Mouse (Mus musculus): Measurements from ENCODE around the gene Isy1. TPM values are rescaled to one million over a fixed set of nuclear protein-coding genes. Genes with fewer than 3 reads are reported as not detected.
A peak's percentile ranks its signal among the peaks of the same experiment; 100 is the strongest.

Gene Isy1
- total RNA-seq (2021), result 10 to 100 TPM; 30.9 to 32.3 TPM

DNA sequence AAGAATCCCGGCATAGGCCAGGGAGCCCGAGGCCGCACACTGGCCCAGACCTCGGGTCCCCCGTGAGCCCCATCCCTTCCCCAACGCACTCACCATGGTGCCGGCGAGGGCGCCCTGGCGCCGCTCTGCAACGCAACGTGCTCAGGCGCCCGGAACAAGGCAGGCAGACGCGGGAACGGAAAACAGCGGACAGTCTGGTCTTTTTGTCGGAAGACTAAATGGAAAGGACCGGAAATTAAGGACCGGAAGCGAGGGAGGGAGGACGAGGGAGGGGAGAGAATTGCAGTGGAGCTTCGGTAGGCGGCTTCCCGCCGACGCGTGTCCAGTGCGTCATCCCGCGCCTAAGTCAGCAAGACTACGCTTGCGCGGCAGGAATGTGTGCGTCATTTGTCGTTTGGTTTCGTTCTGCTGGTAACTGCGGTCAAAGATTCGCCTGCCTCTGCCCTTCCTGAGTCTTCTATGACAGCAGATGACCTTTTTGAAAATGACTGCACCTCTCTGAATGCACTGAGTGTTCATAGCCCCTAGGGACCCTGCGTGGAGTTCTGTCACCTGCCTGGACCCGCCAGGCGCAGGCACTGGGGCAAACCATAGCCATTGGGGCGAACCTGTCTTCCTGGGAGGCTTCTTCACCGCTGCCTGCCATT lies at the start of gene Isy1:
Gene Isy1, minus strand, starts transcription at position 248 of the 647 bp plus-strand sequence.
- peak; percentile 82 to 90 for DNase-seq (ENCODE audit: extremely low spot score in 1 of 2, low spot score in 1 of 2)

DNA sequence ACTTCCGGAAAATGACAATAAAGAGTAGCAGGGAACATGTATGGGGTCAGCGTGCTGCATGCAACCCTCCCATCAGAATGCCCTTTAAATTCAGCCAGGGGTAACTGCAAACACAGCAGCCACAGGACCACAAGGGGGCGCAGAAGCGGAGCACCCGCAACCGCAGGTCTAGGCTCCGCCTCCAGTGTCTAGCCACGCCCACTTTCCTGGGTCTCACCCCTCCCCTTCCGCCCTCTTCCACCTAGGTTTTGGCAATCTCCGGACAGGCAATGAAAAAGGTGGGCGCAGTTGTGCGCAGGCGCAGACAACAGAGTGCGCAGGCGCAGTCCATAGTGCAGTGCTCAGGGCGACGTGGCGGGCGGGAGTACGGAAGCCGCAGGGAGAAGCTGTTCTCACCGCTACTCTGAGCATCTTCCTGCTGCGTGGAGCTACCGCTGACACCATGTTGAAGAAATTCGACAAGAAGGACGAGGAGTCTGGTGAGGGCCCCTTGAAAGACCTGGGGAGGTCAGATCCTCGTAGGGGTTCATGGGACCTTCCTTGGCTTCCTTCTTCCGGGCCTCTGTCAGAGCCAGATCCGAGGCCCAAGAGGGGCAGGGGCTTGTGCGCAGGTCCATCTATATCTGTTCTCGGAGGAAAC lies 49.1 kb upstream of the Isy1 start, which contains the start of gene Copg1:
Gene Copg1, plus strand, starts transcription at position 221 of the 640 bp plus-strand sequence.
- DNase-seq (ENCODE audit: extremely low spot score in 1 of 2, low spot score in 1 of 2), result peak; percentile 99

- DNase-seq (ENCODE audit: extremely low spot score in 1 of 2, low spot score in 1 of 2), result no peak
These were observed 48.1 kb upstream of the Isy1 start for GRCm38 (mm10) chr6:87886721-87887120.

DNA sequence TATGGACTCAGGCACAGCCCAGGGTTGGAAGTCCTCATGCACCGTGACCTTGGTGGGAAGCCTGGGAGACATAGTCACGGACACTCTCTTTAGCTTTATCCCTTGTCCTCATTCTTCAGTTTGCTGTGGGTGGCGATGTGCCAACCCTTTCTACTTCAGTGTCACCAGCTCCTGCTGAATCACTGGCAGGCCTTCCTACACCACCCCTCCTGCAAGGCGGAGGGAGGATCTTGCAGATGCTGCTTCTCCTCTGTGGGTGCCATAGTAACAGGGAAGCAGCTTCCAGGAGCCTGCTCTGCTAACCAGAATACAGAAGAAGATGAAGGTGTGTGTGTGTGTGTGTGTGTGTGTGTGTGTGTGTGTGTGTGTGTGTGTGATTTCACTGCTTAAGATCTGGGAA lies 44.2 kb upstream of the Isy1 start:
- DNase-seq (ENCODE audit: extremely low spot score in 1 of 2, low spot score in 1 of 2), result peak; percentile 36 to 45

GRCm38 (mm10) chr6:87882221-87882620 lies 43.6 kb upstream of the Isy1 start:
- DNase-seq (ENCODE audit: extremely low spot score in 1 of 2, low spot score in 1 of 2), result no peak

GRCm38 (mm10) chr6:87879628-87880027 lies 41.0 kb upstream of the Isy1 start:
- no peak for DNase-seq (ENCODE audit: extremely low spot score in 1 of 2, low spot score in 1 of 2)

DNA sequence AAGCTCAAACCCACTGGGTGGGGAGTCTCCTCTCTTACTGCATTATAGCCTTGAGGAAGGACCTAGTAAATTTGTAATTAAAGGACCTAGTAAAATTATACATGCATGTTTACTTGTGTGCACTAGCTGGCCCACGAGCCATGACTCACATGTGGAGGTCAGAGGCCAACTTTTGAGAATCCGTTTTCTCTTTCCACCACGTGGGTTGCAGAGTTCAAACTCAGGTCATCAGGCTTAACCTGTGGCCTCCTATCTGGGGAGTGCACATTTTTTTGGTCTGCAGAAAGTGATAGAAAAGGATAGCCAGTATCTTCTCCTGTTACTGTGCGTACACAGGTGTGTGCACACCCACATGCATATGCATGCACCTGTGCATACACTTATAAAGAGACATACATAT lies 40.4 kb upstream of the Isy1 start:
- DNase-seq (ENCODE audit: extremely low spot score in 1 of 2, low spot score in 1 of 2), result no peak

- no peak for DNase-seq (ENCODE audit: extremely low spot score in 1 of 2, low spot score in 1 of 2)
These were observed 37.6 kb upstream of the Isy1 start for GRCm38 (mm10) chr6:87876068-87876643.

DNA sequence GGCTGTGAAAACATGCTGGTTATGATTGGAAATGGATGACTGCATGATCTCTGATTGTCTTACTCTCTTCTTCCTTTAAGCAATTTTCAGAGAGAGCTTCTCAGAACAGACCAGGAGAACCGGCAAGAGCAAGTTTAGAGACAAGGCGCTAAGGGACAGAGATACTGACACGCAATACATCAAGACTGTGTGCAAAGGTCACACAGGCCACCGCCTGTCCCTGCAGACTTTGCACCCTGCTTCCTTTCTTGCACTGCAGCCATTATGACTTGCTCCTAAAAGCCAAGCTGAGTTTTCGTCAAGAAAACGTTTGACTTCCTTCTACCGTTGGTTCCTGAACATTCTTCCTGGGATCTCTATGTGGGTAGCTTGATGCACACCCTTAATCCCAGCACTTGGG lies 37.0 kb upstream of the Isy1 start:
- no peak for DNase-seq (ENCODE audit: extremely low spot score in 1 of 2, low spot score in 1 of 2)

GRCm38 (mm10) chr6:87875083-87875482 lies 36.5 kb upstream of the Isy1 start:
- no peak for DNase-seq (ENCODE audit: extremely low spot score in 1 of 2, low spot score in 1 of 2)

DNA sequence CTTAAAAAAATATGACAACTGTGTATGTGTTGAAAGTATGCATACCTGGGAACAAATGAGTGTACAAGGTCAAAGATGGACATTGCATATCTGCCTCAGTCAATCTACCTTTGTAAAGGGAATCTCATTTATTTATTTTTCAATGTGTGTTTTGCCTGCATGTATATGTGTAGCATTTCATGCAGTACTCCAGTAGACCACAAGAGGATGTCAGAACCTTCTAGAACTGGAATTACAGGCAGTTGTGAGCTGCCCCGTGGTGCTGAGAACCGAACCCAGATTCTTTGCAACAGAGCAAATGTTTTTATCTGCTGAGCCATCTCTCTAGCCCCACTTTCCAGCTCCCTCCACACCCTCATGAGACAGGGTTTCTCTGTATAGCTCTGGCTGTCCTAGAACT lies 35.4 kb upstream of the Isy1 start:
- DNase-seq (ENCODE audit: extremely low spot score in 1 of 2, low spot score in 1 of 2), result no peak

DNA sequence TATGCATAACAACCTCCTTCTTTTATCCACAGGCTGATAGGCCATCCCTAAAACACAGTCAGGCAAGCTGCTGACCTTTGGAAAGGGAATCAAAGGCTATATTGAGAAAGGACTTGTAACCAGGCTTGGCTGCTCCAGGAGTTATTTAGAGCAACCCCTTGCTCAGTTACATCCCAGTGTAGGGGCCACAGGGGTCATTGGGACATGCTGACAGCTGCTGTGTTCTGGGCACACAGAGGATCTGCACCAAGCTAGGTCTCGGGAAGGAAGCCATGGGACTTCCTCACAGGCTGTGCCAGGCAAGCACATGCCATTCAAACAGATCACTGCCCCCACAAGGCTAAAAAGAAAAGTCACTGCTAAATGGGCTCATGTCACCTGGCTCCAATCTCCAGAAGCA lies 34.5 kb upstream of the Isy1 start:
- no peak for DNase-seq (ENCODE audit: extremely low spot score in 1 of 2, low spot score in 1 of 2)

DNA sequence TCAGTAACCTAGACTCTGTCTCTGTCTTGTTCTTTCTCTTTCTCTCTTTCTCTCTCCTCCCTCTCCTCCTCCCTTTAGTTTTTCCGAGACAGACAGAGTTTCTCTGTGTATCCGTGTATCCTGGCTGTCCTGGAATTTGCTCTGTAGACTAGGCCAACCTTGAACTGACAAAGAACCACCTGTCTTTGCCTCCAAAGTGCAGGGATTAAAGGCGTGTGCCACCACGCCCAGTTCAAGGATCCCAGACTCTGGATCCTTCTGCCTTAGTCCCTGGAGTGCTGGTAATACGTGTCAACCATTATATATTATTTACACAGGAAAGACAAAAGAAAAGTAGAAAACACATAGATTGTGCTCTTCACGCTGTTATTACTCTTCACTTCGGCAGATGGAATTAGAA lies 32.6 kb upstream of the Isy1 start:
- no peak for DNase-seq (ENCODE audit: extremely low spot score in 1 of 2, low spot score in 1 of 2)

DNA sequence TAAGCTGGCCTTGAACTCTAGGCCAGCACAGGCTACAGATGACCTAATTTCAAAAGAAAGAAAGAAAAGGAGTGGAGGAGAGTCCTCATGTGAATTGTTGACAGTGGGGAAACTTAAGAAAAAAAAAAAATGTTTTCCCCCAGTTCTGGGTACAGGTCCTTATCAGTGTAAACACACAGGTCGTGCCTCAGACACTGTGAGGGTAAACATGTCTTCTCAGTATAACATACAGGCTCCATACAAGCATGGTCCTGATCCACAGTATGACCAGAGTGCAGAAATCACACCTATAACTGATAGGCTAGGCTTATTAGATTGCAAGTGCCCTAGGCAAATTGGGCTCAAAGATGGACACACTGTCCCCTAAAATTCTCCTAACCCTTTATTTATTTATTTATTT lies 31.8 kb upstream of the Isy1 start:
- no peak for DNase-seq (ENCODE audit: extremely low spot score in 1 of 2, low spot score in 1 of 2)

GRCm38 (mm10) chr6:87868871-87869506 lies 30.4 kb upstream of the Isy1 start:
- DNase-seq (ENCODE audit: extremely low spot score in 1 of 2, low spot score in 1 of 2), result no peak

- DNase-seq (ENCODE audit: extremely low spot score in 1 of 2, low spot score in 1 of 2), result no peak
These were observed 28.7 kb upstream of the Isy1 start for GRCm38 (mm10) chr6:87867256-87867655.

- no peak for DNase-seq (ENCODE audit: extremely low spot score in 1 of 2, low spot score in 1 of 2)
These were observed 27.6 kb upstream of the Isy1 start for GRCm38 (mm10) chr6:87866211-87866610.

GRCm38 (mm10) chr6:87857071-87857470 lies 18.5 kb upstream of the Isy1 start:
- no peak for DNase-seq (ENCODE audit: extremely low spot score in 1 of 2, low spot score in 1 of 2)

DNA sequence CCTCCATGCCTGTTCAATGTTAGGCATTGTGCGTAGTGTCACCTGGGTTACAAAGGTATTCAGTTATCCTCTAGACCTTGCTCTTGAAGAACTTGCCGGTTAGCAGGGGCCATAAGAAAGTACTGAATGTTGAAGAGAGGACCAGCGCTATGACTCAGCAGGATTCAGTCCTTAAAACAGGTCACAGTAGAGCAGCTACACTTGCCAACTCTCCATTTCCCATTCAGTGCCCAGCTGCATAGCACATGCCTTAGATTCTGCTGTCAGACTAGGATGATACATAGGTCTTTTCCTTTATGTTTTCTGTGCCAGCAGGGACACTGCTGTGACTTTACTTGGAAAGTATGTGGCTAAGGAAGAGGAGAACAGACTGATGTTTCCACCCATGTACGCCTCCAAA lies 14.8 kb upstream of the Isy1 start:
- DNase-seq (ENCODE audit: extremely low spot score in 1 of 2, low spot score in 1 of 2), result no peak

GRCm38 (mm10) chr6:87851871-87852270 lies 13.3 kb upstream of the Isy1 start:
- DNase-seq (ENCODE audit: extremely low spot score in 1 of 2, low spot score in 1 of 2), result no peak

DNA sequence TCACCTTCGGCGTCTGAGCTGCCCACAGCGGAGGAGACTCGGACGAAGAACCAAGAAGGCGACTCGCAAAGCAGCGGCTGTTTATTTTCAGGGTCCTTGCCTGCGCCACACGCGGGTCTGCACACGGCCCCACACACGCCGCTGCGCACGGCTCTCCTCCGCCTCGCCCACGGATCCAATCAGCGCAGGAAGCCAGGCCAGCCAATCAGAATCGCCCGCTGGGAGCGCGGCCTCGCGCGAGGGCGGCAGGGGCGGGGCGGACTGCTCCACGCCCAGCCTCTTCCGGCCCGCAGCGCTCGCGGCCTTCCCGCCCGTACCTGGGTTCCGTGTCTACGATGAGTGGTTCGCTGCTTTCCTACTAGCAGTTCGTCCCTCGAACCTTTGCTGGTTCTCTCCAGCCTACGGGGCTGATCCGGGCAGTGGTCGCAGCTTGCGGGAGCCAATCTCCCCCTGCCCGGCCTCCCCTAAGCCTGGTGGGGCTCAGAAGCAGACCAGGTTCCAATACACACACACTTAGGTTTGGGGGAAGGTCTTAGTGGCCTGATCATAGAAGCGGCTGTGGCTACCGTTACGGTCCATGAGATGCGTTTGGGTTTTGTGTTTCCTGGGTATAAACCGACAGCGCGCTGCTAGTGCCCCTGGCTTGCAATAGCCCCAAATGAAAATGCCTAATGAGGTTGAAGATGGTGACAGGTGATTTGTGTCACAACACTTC lies 12.5 kb upstream of the Isy1 start, which contains the start of gene Cnbp:
Gene Cnbp, minus strand, starts transcription at position 207 of the 715 bp plus-strand sequence.
- DNase-seq (ENCODE audit: extremely low spot score in 1 of 2, low spot score in 1 of 2), result peak; percentile 93 to 94
